Mouse (Mus musculus) limb, embryonic 14.5 days (tissue): Measurements from ENCODE around the gene Taco1. TPM values are rescaled to one million over a fixed set of nuclear protein-coding genes. Genes with fewer than 3 reads are reported as not detected.

Source experiments
- ATAC-seq: fragments of 200-750 bp; cut with Nextera tagmentation; 2 replicates; pipeline ENCODE4 v1.8.0; 2017; ENCODE audit warnings: low read depth, moderate number of reproducible peaks, moderate TSS enrichment; ENCODE audit not compliant: low FRiP score
- DNase-seq: peaks from one replicate; pipeline ENCODE4 v3.0.0-alpha.2; 2015; ENCODE audit warnings: low spot score
- H3K27ac ChIP-seq: fragments of 300-500 bp; sonication (generic); replicated peaks from 2 replicates; pipeline ENCODE4 v1.5.1; 2014; ENCODE audit warnings: low read depth, mild to moderate bottlenecking, low read length, moderate library complexity, mixed read lengths
- H3K27me3 ChIP-seq: fragments of 300-500 bp; sonication (generic); 2 replicates; pipeline ENCODE4 v1.6.1; 2014; ENCODE audit warnings: low read length, mixed read lengths; ENCODE audit not compliant: control insufficient read depth, insufficient read depth
- H3K36me3 ChIP-seq: fragments of 300-500 bp; sonication (generic); 2 replicates; pipeline ENCODE4 v1.6.1; 2014; ENCODE audit warnings: mild to moderate bottlenecking, low read length, moderate library complexity, mixed read lengths; ENCODE audit not compliant: control insufficient read depth, insufficient read depth
- H3K4me1 ChIP-seq: fragments of 300-500 bp; sonication (generic); 2 replicates; pipeline ENCODE4 v1.6.1; 2014; ENCODE audit warnings: antibody characterized with exemption, low read length, mixed read lengths; ENCODE audit not compliant: control insufficient read depth, insufficient read depth
- H3K4me2 ChIP-seq: fragments of 300-500 bp; sonication (generic); replicated peaks from 2 replicates; pipeline ENCODE4 v1.6.1; 2014; ENCODE audit warnings: low read depth, mild to moderate bottlenecking, low read length, moderate library complexity; ENCODE audit not compliant: severe bottlenecking
- H3K4me3 ChIP-seq: fragments of 300-500 bp; sonication (generic); replicated peaks from 2 replicates; pipeline ENCODE4 v1.5.1; 2014; ENCODE audit warnings: low read length
- H3K9ac ChIP-seq: fragments of 300-500 bp; sonication (generic); 2 replicates; pipeline ENCODE4 v1.6.1; 2014; ENCODE audit warnings: mild to moderate bottlenecking, low read depth, low read length, moderate library complexity; ENCODE audit not compliant: severe bottlenecking
- H3K9me3 ChIP-seq: fragments of 300-500 bp; sonication (generic); 2 replicates; pipeline ENCODE4 v1.6.1; 2016; ENCODE audit warnings: low read length; ENCODE audit not compliant: control insufficient read depth
- POLR2A ChIP-seq: fragments of 200-500 bp; IDR thresholded peaks from 2 replicates; pipeline ENCODE4 v1.8.0; 2012; ENCODE audit warnings: inconsistent platforms, mild to moderate bottlenecking, moderate library complexity, borderline replicate concordance; ENCODE audit not compliant: insufficient read depth, insufficient read length; ENCODE audit errors: extremely low read depth
- WGBS: fragments of 180-500 bp; shearing (Covaris S2); extraction: QIAGEN DNeasy Blood & Tissue Kit; methylation state at CpG from one replicate; pipeline ENCODE4 v1.1.7; 2014; 5-methylcytosine and 5-hydroxymethylcytosine counted together
- polyA plus RNA-seq, 2 experiments: library from polyadenylated mRNA; depleted of rRNA in 1 of 2; stranded (reverse) in 1 of 2; unstranded in 1 of 2; fragments of >200 nt; fragmentation: Nextera tagmentation in 1 of 2; extraction: Ambion mirVana in 1 of 2; gene quantifications; 2 replicates each; pipeline versions ENCODE4 v1.2.1 to v1.2.3; 2012 to 2014

Taco1 gene
- 14.5 and 15.1 TPM in 2 replicates for polyA plus RNA-seq (2012; rRNA removed)
- polyA plus RNA-seq (2014; fragmentation: Nextera tagmentation; extraction: Ambion mirVana): 7.4 and 7.8 TPM in 2 replicates

GRCm38 (mm10) chr11:106065923-106066571, at the start of gene Taco1:
Gene Taco1, plus strand, starts transcription at chr11:106066061.
- Histone ChIP-seq H3K4me3 (peak within 1 kb of the TSS; percentile 94), H3K27me3 (no peaks in the 10 kb centered on the region), H3K27ac (peak within 1 kb of the TSS; percentile 78), H3K9ac (peak within 1 kb of the TSS; percentile 89), H3K4me1 (no peaks in the 10 kb centered on the region; the same call in 1 of the 2 replicates), H3K36me3 (no peaks in the 10 kb centered on the region), H3K4me2 (peak within 1 kb of the TSS; percentile 88), H3K9me3 (no peaks in the 10 kb centered on the region)
- ATAC-seq (peak; percentile 97), DNase-seq (peak; percentile 95)
- TF ChIP-seq POLR2A: peak; percentile 47; the same call in 1 of the 2 replicates
- WGBS: 1% methylated on average over 49 of the region's 49 CpGs

GRCm38 (mm10) chr11:106016440-106016839, 49.4 kb upstream of the Taco1 start:
- Histone ChIP-seq H3K36me3 (no peaks in the 10 kb centered on the region), H3K27me3 (peaks cover 22% of the 10 kb centered on the region; the same call in 1 of the 2 replicates), H3K9me3 (no peaks in the 10 kb centered on the region), H3K4me3 (no peak overlapping the region), H3K9ac (no peak overlapping the region), H3K27ac (no peak overlapping the region), H3K4me2 (no peak overlapping the region), H3K4me1 (peaks cover 9% of the 10 kb centered on the region)
- TF ChIP-seq POLR2A: no peak
- ATAC-seq (no peak), DNase-seq (no peak)
- 77% methylated on average over 5 of the region's 5 CpGs for WGBS

GRCm38 (mm10) chr11:106020051-106020763, 45.7 kb upstream of the Taco1 start:
- no peaks in the 10 kb centered on the region for H3K36me3 ChIP-seq
- no peak overlapping the region for H3K9ac ChIP-seq
- no peak overlapping the region for H3K27ac ChIP-seq
- H3K4me1 ChIP-seq: peaks cover 3% of the 10 kb centered on the region
- ATAC-seq (no peak), DNase-seq (no peak)
- H3K4me3 ChIP-seq: peak overlapping the region; percentile 18
- H3K9me3 ChIP-seq: no peaks in the 10 kb centered on the region
- WGBS: 1% methylated on average over 40 of the region's 50 CpGs
- H3K4me2 ChIP-seq: peak overlapping the region; percentile 38
- H3K27me3 ChIP-seq: peaks cover 22% of the 10 kb centered on the region; the same call in 1 of the 2 replicates
- no peak for TF ChIP-seq POLR2A

- Histone ChIP-seq H3K27ac (no peak overlapping the region), H3K4me3 (no peak overlapping the region), H3K4me1 (no peaks in the 10 kb centered on the region), H3K9me3 (no peaks in the 10 kb centered on the region), H3K27me3 (peaks cover 5% of the 10 kb centered on the region; the same call in 1 of the 2 replicates), H3K4me2 (no peak overlapping the region), H3K9ac (no peak overlapping the region), H3K36me3 (0 out of 2 replicates have a peak, but pooled peaks cover 4% of the 10 kb centered on the region)
- ATAC-seq (no peak), DNase-seq (no peak)
- 87% methylated on average over 3 of the region's 3 CpGs for WGBS
- TF ChIP-seq POLR2A: no peak
These were observed 40.1 kb upstream of the Taco1 start for GRCm38 (mm10) chr11:106025774-106026173.

- 31% methylated on average over 10 of the region's 11 CpGs for WGBS
- H3K36me3 ChIP-seq: 0 out of 2 replicates have a peak, but pooled peaks cover 4% of the 10 kb centered on the region
- DNase-seq: peak; percentile 30
These were observed 39.3 kb upstream of the Taco1 start for GRCm38 (mm10) chr11:106026465-106027151.

More at GRCm38 (mm10) chr11:106026465-106027151, 39.3 kb upstream of the Taco1 start:
- Histone ChIP-seq H3K9ac (no peak overlapping the region), H3K4me2 (no peak overlapping the region), H3K27me3 (no peaks in the 10 kb centered on the region), H3K9me3 (no peaks in the 10 kb centered on the region), H3K27ac (no peak overlapping the region), H3K4me1 (no peaks in the 10 kb centered on the region), H3K4me3 (no peak overlapping the region)
- no peak for ATAC-seq
- no peak for TF ChIP-seq POLR2A
